Mouse (Mus musculus) spleen, adult 12 weeks (tissue): ENCODE measurements around the gene Srsx.
"Not testable (repeated sequence)": the region's sequence is repeated elsewhere in the genome, so short reads cannot be mapped to it uniquely, and the experiment has no call there.

Experiments used
- DNase-seq: peaks from one replicate; pipeline ENCODE4 v3.0.0; 2022; ENCODE audit warnings: low spot score

Srsx gene

DNA sequence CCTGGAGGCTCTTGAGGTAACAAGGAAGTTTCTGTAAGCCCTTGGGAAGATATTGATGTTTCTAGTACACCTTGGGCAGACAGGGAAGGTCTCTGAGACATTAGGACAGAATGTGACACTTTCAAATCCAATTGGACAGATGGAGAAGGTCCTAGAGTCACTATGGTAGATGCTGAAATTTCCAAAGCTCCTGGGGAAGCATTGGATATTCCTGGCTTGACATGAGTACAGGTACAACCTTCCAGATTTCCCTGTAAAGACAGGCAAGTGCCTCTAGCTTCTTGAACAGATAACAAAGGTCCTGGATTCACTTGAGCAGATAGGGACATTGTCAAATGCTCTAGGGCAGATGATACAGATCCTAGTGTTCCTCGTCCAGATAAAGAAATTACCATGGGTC lies at the start of gene Srsx:
Gene Srsx (minus strand): TSS at position 101 of the 400 bp plus-strand sequence.
- not testable (repeated sequence) for DNase-seq

DNA sequence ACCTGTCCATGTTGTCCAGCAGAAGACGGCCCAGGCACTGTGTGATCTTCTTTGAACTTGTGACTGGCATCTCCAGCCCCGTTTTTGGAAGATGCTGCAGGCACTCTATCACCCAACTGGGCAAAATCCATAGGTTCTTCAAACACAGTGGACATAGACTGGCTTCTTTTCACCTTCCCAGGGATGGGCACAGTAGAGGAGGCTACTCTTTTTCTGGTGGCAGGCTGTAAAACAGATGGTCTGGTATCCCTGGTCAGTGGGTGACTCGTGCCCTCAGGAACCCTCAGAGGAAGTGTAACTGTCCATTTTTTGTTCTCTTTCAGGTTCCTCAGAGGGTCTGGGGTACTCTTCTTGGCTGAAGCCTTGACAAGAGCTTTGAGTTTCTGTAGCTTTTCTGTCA lies 24.5 kb upstream of the Srsx start, which contains the start of gene Gm17577:
Gene Gm17577 (minus strand): TSS at position 101 of the 400 bp plus-strand sequence.
- not testable (repeated sequence) for DNase-seq
